Mouse (Mus musculus) hematopoietic stem cell, adult 5-6 weeks (primary cell): ENCODE data around the gene Gfpt2. TPM values are rescaled to one million over a fixed set of nuclear protein-coding genes. Genes with fewer than 3 reads are reported as not detected.

ENCODE experiments used
- ATAC-seq, 2 experiments: fragments of 125-278 bp in 1 of 2; replicated peaks in 1 of 2; 2 replicates each; pipeline ENCODE4 v1.8.0; 2016 to 2017; ENCODE audit warnings: inconsistent platforms in 2 of 2, mild to moderate bottlenecking in 2 of 2, moderate number of reproducible peaks in 2 of 2, low read depth in 1 of 2, moderate TSS enrichment in 1 of 2; ENCODE audit not compliant: low FRiP score in 2 of 2, poor library complexity in 2 of 2, severe bottlenecking in 2 of 2, insufficient read depth in 1 of 2, low TSS enrichment in 1 of 2
- total RNA-seq: library from RNA; stranded (forward); fragments of 172-1452, 232-1000 nt; gene quantifications from 2 replicates; pipeline ENCODE4 v1.2.3, GENCODE M21; 2017

Gene Gfpt2
- total RNA-seq, 1 experiment from 2014 or later, result 1.0 TPM

DNA sequence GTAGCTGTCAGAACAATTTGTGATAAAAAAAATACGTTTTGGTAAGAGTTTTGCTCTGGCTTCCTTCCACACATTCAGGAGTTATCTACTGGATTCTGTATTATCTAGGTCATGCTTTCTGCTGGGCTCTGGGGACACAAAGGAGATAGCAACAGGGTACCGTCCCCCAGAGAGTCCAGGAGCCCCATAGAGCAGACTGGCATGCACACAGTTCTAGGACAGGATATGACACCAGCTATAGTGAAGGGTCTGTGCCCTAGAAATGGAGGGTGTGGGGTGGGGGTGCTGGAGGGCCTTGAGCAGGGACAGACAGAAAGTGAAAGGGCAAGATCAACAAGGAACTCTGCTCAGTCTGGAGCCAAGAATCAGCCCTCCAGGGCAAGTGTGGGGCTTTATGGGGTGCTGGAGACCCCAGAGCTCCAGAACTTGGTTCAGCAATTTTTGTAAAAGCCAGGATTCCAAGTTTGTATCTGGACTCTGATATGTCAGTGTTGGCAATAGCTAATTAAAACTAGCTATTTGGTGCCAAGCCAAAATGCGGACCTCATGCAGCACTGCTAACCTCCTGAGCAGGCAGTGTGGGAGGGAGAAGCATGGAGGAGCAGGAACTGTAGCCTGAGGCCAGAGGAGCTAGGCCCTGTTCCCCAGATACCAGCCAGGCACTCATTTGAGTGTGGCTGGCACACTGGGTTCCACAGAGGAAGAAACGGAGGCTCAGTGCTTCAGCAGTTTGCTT, 54.3 kb downstream of the Gfpt2 start:
- ATAC-seq, result 0 out of 4 replicates have a peak, but pooled peaks of 1 of the 2 experiments have one; percentile 22

DNA sequence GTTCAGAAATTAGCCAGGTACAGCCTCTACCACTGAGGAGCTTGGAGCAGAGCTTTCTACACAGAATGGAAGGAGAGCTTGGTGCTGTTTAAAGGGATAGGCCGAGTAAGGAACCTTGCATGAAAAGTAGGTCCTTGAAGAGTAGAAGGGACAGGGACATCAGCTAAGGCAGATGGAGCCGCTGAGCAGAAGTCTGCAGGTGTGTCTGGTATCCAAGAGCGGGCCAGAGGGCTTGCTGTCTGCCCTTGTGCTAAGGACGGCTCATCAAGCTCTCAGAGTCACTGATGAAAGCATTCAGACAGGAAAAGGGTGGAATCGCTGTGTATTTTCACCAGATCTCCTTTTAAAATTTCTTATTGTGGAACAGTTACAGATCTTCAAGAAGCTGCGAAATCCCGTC, 56.4 kb downstream of the Gfpt2 start:
- ATAC-seq, result no peak

DNA sequence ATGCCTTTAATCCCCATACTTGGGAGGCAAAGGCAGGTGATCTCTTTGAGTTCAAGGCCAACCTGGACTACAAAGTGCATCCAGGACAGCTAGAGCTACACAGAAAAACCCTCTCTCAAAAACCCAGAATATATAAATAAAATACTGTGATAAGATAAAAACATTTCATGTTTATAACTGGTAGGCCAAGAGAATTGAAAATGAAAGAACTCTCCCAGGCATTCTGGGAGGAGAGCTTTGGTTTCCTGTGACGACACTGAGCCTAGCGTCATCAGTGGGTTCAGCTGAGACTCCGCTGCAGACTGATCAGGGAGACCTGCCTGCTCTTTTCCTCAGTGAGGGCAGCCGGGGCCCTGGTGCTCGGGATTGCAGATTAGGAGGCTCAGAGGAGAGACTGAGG, 61.2 kb downstream of the Gfpt2 start:
- no peak for ATAC-seq

DNA sequence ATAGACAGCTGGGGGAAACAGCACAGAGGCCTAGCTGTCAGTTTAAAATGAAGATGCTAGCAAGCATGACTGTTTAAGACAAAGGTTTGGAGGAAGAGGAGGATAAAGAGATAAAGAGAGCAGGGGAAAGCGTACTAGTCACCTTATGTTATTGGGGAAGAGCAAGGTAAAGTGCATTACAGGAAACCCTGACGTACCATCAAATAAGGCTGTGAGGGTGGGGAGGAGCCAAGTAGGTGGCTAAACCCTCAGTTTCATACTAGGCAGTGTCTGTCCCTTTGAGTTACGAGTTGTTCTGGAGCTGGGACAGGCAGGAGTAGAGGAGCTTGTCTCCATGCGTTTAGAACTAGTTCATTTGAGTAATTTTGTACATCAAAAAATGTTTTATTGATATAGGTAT, 67.2 kb downstream of the Gfpt2 start:
- ATAC-seq, result no peak

DNA sequence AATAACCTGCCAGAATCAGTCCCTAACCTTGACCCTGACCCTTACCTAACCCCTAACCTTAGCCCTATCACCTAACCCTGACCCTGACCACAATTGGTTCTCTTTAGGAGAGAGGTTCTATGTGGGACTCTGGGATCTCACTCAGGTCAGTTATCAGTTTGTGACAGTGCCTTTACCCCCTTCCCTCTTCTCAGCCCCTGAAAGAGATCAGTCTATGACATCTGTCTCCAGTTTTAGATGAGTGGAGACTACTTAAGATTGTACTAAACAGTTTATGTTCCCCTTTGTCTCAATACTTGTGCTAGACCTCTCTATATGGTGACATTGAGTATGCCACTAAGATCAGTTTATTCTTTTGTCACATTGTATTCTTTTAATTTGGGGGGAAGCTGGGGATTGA, 69.9 kb downstream of the Gfpt2 start:
- ATAC-seq, result no peak

DNA sequence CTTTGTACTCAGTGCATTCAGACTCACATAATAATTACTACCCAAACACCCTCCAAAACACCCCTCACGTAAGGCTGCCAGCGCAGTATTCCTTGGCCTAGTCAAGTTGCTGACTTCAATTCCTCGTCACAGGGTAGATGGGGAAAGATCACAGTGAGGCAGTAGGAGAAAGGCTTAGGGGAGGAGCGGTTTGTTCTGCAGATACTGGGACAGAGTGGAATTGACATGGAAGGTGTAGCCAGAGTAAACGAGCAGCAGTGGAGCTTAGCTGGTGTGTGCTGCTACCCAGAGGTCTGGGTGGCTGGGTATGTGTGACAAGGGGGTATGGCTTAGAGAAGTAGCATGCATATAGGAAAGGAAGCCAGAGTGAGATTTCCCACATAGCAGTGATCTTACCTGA, 73.3 kb downstream of the Gfpt2 start:
- ATAC-seq, result no peak

DNA sequence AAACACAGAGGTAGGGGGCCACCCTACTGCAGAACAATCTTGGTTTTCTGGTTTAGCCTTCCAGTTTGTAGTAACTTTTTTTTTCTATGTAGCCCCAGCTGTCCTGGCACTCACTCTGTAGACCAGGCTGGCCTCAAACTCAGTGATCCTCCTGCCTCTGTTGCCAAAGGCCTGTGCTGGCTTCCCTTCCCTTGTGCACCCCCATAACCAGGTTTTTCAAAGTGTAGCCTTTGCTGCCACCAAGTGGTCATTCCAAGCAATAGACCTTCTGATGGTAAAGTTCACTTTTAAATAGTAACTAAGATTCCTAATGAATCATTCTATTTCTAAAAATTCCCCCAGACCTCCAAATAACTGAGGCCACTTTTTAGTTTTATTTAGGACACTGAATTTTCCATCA, 75.8 kb downstream of the Gfpt2 start:
- ATAC-seq, result peak; percentile 73 to 85; a peak in 3 of 4 replicates

DNA sequence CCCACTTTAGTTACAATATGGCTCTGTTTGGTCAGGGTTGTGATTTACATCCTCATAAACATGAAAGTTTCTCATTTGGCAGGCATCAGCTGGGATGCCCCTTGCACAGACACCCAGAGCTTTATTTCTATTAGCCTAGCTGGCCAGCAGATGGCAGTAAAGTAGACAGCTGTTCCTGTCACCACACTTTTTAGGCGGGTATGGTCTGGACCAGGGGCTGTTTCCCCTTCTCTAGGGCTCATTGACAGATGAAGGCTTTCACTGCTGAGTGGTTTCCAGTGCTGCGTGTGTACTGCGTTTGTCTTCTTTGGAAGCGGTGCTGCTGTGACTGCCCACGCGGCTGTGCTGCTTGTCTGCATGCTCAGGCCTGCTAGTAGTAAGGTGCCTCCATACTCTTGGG, 77.9 kb downstream of the Gfpt2 start:
- ATAC-seq, result peak; percentile 43 to 54; a peak in 2 of 4 replicates

DNA sequence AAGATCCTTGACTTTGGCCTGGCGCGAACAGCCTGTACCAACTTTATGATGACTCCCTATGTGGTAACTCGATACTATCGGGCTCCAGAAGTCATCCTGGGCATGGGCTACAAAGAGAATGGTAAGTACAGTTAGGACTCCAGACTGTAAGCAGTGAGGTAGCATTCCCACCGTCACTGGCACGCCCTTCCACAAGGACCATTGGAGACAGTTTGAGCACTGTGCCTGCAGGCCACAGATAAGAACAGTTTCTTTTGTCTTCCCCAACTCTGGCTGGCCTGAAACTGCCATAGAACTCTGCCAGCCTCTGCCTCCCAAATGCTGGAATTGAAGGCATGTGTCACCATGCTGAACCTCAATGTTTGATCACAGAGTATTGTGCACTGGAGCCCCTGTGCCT, 78.8 kb downstream of the Gfpt2 start:
- peak in 1 of 2 experiments; percentile 24; a peak in 1 of 4 replicates for ATAC-seq

DNA sequence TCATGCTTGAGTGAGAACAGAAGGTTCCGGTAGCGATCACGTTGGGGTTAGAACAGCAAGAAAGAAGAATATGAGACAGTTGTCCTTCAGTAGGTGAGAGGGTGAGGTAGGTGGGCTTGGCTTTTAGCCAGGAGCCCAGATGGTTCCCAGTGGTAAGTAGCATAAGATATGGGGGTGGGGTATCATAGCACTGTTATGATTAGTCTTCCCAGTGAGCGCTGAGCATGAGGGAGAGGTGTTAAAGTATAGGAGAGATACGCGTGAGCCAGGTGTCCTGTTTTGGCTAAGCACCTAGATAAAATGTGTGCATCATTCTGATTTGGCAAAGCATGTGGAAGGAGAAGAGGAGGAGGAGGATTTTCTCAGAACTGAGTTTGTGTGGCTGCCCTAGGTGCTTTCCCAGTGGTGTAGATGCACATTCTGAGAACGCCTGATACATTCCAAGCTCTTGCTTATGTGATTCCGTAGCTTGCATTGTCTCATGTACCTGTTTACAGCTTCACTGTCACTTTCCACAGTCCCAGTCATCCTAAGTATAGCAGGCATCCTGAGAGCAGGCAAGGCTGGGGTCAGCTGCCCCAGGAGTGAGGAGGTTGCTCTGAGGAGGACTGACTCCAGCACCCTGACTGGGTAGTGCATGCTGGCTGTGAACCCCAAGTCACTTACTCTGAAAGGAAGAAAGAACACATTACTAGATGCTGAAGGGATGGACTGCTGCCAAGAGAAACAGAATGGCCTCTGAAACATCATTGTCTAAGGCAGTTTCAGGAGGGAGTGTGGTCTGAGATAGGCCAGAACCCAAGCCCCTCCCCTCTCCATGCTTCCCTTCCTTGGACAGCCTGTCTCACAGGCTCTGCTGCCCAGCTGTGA, 83.2 kb downstream of the Gfpt2 start:
- no peak for ATAC-seq

DNA sequence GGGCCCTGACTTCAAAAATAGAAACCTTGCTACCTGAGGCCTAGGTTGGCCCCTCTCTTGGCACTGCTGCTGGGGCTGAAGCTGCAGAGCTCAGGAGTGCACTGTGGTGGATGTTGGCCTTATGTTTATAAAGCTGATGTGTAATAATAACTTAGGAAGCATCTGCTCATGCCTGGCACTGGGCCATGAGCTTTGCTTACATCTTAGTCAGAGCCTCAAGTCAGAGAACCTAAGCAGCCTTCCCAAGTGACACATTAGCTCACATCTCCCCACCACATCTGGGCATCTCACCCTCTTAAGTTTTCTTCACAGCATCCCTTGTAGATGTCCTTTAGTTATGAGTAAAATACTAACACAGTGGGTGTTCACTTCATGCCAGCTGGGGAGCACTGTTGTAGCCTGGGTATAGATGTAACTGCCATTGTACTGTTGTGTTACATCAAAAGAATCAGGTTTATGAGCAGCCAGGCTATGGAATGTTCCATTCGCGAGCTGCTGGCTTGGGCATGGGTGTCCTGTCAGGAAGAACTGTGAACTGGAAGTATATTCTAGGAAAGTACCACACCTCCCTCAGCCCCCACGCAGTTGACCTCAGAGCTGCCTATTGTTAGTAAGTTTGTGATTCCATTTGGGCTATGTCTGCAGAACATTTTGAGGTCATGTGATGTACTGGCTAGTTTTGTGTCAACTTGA, 86.1 kb downstream of the Gfpt2 start:
- no peak for ATAC-seq

DNA sequence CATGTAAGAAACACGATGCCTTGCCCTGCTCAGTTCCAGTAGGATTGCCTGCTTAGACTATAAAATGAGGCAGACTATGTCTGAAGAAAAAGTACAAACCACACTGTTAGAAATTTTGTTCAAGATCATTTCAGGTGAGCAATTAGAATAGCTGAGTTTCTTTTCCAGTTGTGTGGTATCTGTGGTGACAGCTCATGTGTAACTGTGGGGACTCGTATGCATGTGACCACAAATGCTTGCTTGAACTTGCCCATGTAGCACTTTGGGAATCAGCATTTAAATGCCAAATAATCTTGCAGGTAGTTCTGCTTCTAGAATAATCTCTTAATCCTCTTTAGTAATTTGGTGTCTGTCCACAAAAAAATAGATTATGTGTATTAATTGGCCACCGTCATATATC, 89.4 kb downstream of the Gfpt2 start:
- no peak for ATAC-seq

Other genes starting within 250 kb of the Gfpt2 start
- gene Olfr1380, start 237.3 kb upstream of the Gfpt2 start, total RNA-seq, result not detected in 2 replicates
- gene Flt4, start 184.9 kb upstream of the Gfpt2 start, total RNA-seq, result 0.13 TPM in 1 of 2 replicates, not detected in the other
- 0.94 TPM in 1 of 2 replicates, not detected in the other for gene Scgb3a1, start 130.6 kb upstream of the Gfpt2 start, total RNA-seq
- 55.0 and 95.4 TPM in 2 replicates for gene Cnot6, start 81.5 kb upstream of the Gfpt2 start, total RNA-seq
- gene Mapk9, start 52.6 kb downstream of the Gfpt2 start, total RNA-seq, result 58.9 and 59.2 TPM in 2 replicates
- 0.15 TPM in 1 of 2 replicates, not detected in the other for gene Rasgef1c, start 107.7 kb downstream of the Gfpt2 start, total RNA-seq
- gene Rnf130, start 231.2 kb downstream of the Gfpt2 start, total RNA-seq, result 288 and 337 TPM in 2 replicates